Mouse (Mus musculus): ENCODE measurements around the gene Tacr2. TPM values are rescaled to one million over a fixed set of nuclear protein-coding genes. Genes with fewer than 3 reads are reported as not detected.

Gene Tacr2
- polyA plus RNA-seq, 1 experiment from 2014 or later: not detected

GRCm38 (mm10) chr10:62277499-62278293 lies 25.5 kb downstream of the Tacr2 start:
- ATAC-seq (ENCODE audit: insufficient number of reproducible peaks, insufficient read depth, low FRiP score, low TSS enrichment): no peak
- Histone ChIP-seq H3K4me1 (no peaks in the 10 kb centered on the region), H3K4me3 (no peak overlapping the region), H3K9me3 (no peaks in the 10 kb centered on the region), H3K4me2 (replicated peaks) (no peak overlapping the region), H3K27ac (no peak overlapping the region), H3K27me3 (no peaks in the 10 kb centered on the region), H3K36me3 (peaks cover 37% of the 10 kb centered on the region), H3K9ac (no peak overlapping the region)
- WGBS: 91% methylated on average over 18 of the region's 19 CpGs

GRCm38 (mm10) chr10:62279066-62279465 lies 26.8 kb downstream of the Tacr2 start:
- Histone ChIP-seq H3K27me3 (no peaks in the 10 kb centered on the region), H3K4me2 (replicated peaks) (no peak overlapping the region), H3K9ac (no peak overlapping the region), H3K4me1 (no peaks in the 10 kb centered on the region), H3K4me3 (no peak overlapping the region), H3K27ac (no peak overlapping the region; the same call in 1 of the 2 replicates), H3K9me3 (no peaks in the 10 kb centered on the region), H3K36me3 (peaks cover 43% of the 10 kb centered on the region)
- 67% methylated on average over 3 of the region's 3 CpGs for WGBS
- no peak for ATAC-seq (ENCODE audit: insufficient number of reproducible peaks, insufficient read depth, low FRiP score, low TSS enrichment)

GRCm38 (mm10) chr10:62279671-62280070 lies 27.4 kb downstream of the Tacr2 start:
- H3K4me3 ChIP-seq: no peak overlapping the region
- H3K27ac ChIP-seq: no peak overlapping the region
- no peaks in the 10 kb centered on the region for H3K27me3 ChIP-seq
- no peaks in the 10 kb centered on the region for H3K9me3 ChIP-seq
- no peak overlapping the region for H3K9ac ChIP-seq
- H3K36me3 ChIP-seq: peaks cover 46% of the 10 kb centered on the region
- WGBS: 84% methylated on average over 4 of the region's 4 CpGs
- H3K4me1 ChIP-seq: no peaks in the 10 kb centered on the region
- no peak overlapping the region for H3K4me2 ChIP-seq (replicated peaks)
- ATAC-seq (ENCODE audit: insufficient number of reproducible peaks, insufficient read depth, low FRiP score, low TSS enrichment): no peak

GRCm38 (mm10) chr10:62282782-62283181 lies 30.5 kb downstream of the Tacr2 start:
- peaks cover 55% of the 10 kb centered on the region for H3K36me3 ChIP-seq
- H3K9me3 ChIP-seq: no peaks in the 10 kb centered on the region
- no peak overlapping the region for H3K9ac ChIP-seq
- ATAC-seq (ENCODE audit: insufficient number of reproducible peaks, insufficient read depth, low FRiP score, low TSS enrichment): no peak
- H3K27ac ChIP-seq: no peak overlapping the region
- no peak overlapping the region for H3K4me3 ChIP-seq
- H3K4me2 ChIP-seq (replicated peaks): no peak overlapping the region
- H3K4me1 ChIP-seq: no peaks in the 10 kb centered on the region
- H3K27me3 ChIP-seq: no peaks in the 10 kb centered on the region
- WGBS: 39% methylated on average over 9 of the region's 9 CpGs

GRCm38 (mm10) chr10:62283206-62283792 lies 31.1 kb downstream of the Tacr2 start:
- Histone ChIP-seq H3K4me3 (no peak overlapping the region), H3K27ac (no peak overlapping the region), H3K4me1 (no peaks in the 10 kb centered on the region), H3K27me3 (no peaks in the 10 kb centered on the region), H3K4me2 (replicated peaks) (no peak overlapping the region), H3K9me3 (no peaks in the 10 kb centered on the region), H3K36me3 (peaks cover 55% of the 10 kb centered on the region), H3K9ac (no peak overlapping the region)
- no peak for ATAC-seq (ENCODE audit: insufficient number of reproducible peaks, insufficient read depth, low FRiP score, low TSS enrichment)
- 81% methylated on average over 4 of the region's 4 CpGs for WGBS

GRCm38 (mm10) chr10:62287460-62288124 lies 35.4 kb downstream of the Tacr2 start:
- WGBS: 58% methylated on average over 6 of the region's 6 CpGs
- no peak overlapping the region for H3K4me2 ChIP-seq (replicated peaks)
- no peak overlapping the region for H3K27ac ChIP-seq
- no peaks in the 10 kb centered on the region for H3K4me1 ChIP-seq
- no peak for ATAC-seq (ENCODE audit: insufficient number of reproducible peaks, insufficient read depth, low FRiP score, low TSS enrichment)
- H3K9me3 ChIP-seq: no peaks in the 10 kb centered on the region
- H3K36me3 ChIP-seq: peaks cover 45% of the 10 kb centered on the region
- H3K27me3 ChIP-seq: no peaks in the 10 kb centered on the region
- H3K9ac ChIP-seq: no peak overlapping the region
- H3K4me3 ChIP-seq: no peak overlapping the region

- no peak overlapping the region for H3K27ac ChIP-seq
- ATAC-seq (ENCODE audit: insufficient number of reproducible peaks, insufficient read depth, low FRiP score, low TSS enrichment): no peak
- H3K27me3 ChIP-seq: no peaks in the 10 kb centered on the region
- H3K4me2 ChIP-seq (replicated peaks): no peak overlapping the region
- H3K4me1 ChIP-seq: no peaks in the 10 kb centered on the region
- no peaks in the 10 kb centered on the region for H3K9me3 ChIP-seq
- no peak overlapping the region for H3K9ac ChIP-seq
- H3K36me3 ChIP-seq: peaks cover 23% of the 10 kb centered on the region; the same call in 1 of the 2 replicates
- H3K4me3 ChIP-seq: no peak overlapping the region
- WGBS: 71% methylated on average over 4 of the region's 4 CpGs
Observed at GRCm38 (mm10) chr10:62294112-62294511, 41.9 kb downstream of the Tacr2 start.

- Histone ChIP-seq H3K4me1 (no peaks in the 10 kb centered on the region), H3K9ac (no peak overlapping the region), H3K4me2 (replicated peaks) (no peak overlapping the region), H3K36me3 (peaks cover 12% of the 10 kb centered on the region; the same call in 1 of the 2 replicates), H3K27me3 (no peaks in the 10 kb centered on the region), H3K27ac (no peak overlapping the region), H3K9me3 (no peaks in the 10 kb centered on the region), H3K4me3 (no peak overlapping the region)
- no peak for ATAC-seq (ENCODE audit: insufficient number of reproducible peaks, insufficient read depth, low FRiP score, low TSS enrichment)
- 72% methylated on average over 21 of the region's 26 CpGs for WGBS
Observed at GRCm38 (mm10) chr10:62296086-62296872, 44.0 kb downstream of the Tacr2 start.

GRCm38 (mm10) chr10:62300006-62300827 lies 48.0 kb downstream of the Tacr2 start:
- H3K4me3 ChIP-seq: no peak overlapping the region
- no peak overlapping the region for H3K9ac ChIP-seq
- 85% methylated on average over 23 of the region's 23 CpGs for WGBS
- no peaks in the 10 kb centered on the region for H3K9me3 ChIP-seq
- ATAC-seq (ENCODE audit: insufficient number of reproducible peaks, insufficient read depth, low FRiP score, low TSS enrichment): no peak
- no peaks in the 10 kb centered on the region for H3K27me3 ChIP-seq
- H3K36me3 ChIP-seq: peaks cover 16% of the 10 kb centered on the region; the same call in 1 of the 2 replicates
- H3K4me2 ChIP-seq (replicated peaks): no peak overlapping the region
- H3K27ac ChIP-seq: no peak overlapping the region
- H3K4me1 ChIP-seq: no peaks in the 10 kb centered on the region

- no peak for ATAC-seq (ENCODE audit: insufficient number of reproducible peaks, insufficient read depth, low FRiP score, low TSS enrichment)
- H3K36me3 ChIP-seq: 0 out of 2 replicates have a peak, but pooled peaks cover 9% of the 10 kb centered on the region
- no peaks in the 10 kb centered on the region for H3K9me3 ChIP-seq
- no peak overlapping the region for H3K9ac ChIP-seq
- H3K4me1 ChIP-seq: peaks cover 7% of the 10 kb centered on the region
- no peak overlapping the region for H3K4me3 ChIP-seq
- no peak overlapping the region for H3K4me2 ChIP-seq (replicated peaks)
- no peak overlapping the region for H3K27ac ChIP-seq
- 86% methylated on average over 6 of the region's 6 CpGs for WGBS
- H3K27me3 ChIP-seq: no peaks in the 10 kb centered on the region
Observed at GRCm38 (mm10) chr10:62305090-62305489, 52.9 kb downstream of the Tacr2 start.

GRCm38 (mm10) chr10:62306483-62306882 lies 54.2 kb downstream of the Tacr2 start:
- Histone ChIP-seq H3K36me3 (0 out of 2 replicates have a peak, but pooled peaks cover 9% of the 10 kb centered on the region), H3K4me1 (peaks cover 11% of the 10 kb centered on the region), H3K4me2 (replicated peaks) (no peak overlapping the region), H3K9me3 (no peaks in the 10 kb centered on the region), H3K4me3 (no peak overlapping the region), H3K27me3 (no peaks in the 10 kb centered on the region), H3K9ac (no peak overlapping the region), H3K27ac (peak overlapping the region; percentile 65; the same call in 1 of the 2 replicates)
- no peak for ATAC-seq (ENCODE audit: insufficient number of reproducible peaks, insufficient read depth, low FRiP score, low TSS enrichment)
- 27% methylated on average over 3 of the region's 3 CpGs for WGBS
